Mouse (Mus musculus): ENCODE results near the gene Scamp1.

Gene Scamp1

DNA sequence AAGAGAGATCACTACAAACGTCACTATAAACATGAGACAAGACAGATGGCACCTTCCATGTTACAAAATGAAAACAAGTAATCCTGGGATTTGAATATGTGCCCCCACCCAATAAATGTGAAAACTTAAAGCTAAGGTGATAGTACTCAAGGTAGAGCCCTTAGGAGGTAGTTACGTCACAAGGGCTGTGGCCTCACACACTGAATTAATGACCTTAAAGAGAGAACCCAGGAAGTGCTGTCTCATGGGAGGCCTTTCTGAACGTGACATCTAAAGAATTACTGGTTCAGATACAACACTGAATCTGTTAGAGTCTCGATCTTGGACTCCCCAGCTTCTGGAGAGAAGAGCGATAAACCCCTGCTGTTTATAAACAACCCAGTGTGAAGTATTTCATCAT, 6.2 kb downstream of the Scamp1 start:
- DNase-seq (ENCODE audit: low spot score in 2 of 2): no peak

DNA sequence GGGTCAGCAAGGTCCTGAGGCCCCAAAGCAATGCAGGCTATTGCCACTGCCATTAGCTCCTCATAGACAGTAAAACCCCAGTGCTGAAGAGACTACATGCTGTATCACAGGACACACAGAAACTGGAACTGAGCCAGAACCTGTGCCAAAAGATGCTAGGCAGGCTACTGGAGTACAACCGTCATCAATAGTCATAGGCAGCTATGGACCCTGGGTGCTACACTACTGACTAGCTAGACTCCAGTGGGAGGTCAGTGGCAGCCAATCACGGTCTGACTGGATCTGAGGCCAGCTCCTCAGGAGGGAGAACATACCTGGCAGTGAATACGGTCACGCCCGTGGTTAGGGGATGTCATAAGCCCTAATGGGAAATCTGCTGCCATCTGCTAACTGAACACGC, 14.4 kb downstream of the Scamp1 start:
- DNase-seq (ENCODE audit: low spot score in 2 of 2): no peak

DNA sequence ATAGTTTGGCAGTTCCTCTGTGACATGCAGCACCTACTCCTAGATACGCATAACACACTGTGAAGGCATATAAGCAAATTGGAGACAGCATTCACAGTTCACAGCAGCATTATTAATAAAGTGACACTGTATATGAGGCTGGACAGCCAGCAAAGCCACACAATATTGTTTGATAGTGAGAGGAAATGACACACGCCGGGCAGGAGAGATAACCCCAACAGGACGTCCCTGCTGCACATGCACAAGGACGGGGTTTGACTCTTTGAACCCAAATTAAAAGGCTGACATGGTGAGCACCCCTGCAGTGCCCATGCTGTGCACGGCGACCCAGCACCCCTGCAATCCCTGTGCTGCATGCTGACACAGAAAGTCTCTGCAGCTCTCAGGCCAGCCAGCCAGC, 17.5 kb downstream of the Scamp1 start:
- DNase-seq (ENCODE audit: low spot score in 2 of 2): no peak

DNA sequence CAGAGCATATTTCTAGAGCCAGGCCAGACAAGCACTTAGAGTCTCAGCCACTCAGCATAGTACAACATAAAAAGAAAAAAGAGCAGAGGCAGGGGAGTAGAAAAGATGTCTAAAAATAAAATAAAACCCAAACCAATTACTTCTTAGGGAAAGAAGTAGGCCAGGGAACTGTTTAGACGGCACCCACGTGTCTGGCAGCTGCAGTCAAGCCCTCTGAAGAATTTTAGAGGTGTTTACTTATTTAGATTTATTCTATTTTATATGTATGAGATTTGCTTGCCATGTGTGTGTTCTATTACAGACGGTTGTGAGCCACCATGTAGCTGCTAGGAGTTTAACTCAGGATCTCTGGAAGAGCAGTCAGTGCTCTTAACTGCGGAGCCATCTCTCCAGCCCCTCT, 18.5 kb downstream of the Scamp1 start:
- DNase-seq (ENCODE audit: low spot score in 2 of 2): peak in 1 of 2 experiments; percentile 41

DNA sequence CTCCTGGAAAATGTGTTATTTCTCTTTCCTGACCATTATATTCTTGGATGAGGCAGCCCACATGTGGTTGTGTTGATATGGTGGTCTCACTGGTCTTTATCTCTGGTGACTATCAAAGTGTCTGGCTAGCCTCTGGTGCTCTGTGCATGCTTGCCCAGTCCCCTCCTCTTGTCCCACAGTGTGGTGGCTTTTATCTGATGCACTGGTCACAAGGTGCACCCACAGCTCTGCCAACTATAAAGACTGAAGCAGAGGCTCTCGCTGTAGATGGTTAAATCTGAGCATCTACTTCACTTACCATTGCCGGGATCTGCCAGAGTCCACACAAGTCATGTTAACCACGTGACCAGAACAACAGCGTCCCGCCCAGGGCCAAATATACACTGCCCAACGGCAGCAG, 19.1 kb downstream of the Scamp1 start:
- no peak for DNase-seq (ENCODE audit: low spot score in 2 of 2)

DNA sequence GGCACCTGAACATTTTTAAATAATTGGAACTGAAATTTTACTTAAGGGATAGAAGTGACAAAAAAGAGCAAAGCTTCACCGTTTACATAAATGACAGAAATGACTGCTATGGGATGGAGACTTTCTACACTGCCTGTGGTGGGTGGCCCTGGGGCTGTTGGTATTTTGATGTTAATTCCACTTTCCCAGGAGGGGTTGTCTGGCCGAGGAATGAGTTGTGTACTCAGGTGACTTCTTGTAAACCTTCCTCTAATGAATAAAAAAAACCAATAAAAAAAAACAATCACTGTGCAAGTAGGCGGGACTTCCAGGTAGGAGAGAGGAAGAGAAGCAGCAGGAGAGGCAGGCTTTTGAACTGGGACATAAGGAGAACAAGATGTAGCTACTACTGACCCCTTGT, 20.4 kb downstream of the Scamp1 start:
- DNase-seq (ENCODE audit: low spot score in 2 of 2): no peak

DNA sequence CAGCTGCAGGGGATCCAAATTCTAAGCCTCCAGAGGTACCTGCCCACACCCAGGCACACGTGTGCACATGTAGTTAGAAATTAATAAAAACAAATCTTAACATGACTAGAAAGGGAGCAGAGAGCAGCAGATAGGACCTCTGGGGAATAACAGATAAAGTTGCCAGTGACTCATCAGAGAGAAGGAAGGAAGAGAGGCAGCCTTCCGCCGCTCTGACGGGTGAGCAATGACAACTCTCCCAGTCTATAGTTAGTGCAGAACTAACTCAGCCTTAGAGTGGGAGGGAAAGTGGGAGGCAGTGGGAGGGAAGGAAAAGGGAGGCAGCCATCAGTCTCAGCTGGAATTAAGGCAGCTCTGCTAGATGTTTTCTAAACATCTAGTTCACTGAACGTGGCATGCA, 21.7 kb downstream of the Scamp1 start:
- peak in 1 of 2 experiments; percentile 51 for DNase-seq (ENCODE audit: low spot score in 2 of 2)

DNA sequence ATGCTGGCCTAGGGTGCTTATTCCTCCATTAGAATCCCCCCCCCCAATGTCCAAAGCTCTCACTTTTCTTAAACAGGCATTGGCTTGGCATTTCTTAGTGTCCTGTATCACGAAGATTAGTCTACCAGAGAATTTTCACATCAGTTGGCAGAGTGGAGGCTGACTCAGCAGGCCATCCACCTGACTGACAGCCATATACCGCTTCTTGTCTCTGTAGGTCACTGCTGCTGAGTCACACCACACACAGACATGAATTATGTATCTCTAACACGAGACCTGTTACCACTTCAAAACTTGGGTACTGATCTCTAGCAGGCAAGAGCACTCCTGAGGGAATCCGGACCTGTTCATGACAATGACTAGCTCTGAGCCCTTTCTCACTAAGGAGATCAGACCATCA, 23.1 kb downstream of the Scamp1 start:
- no peak for DNase-seq (ENCODE audit: low spot score in 2 of 2)

DNA sequence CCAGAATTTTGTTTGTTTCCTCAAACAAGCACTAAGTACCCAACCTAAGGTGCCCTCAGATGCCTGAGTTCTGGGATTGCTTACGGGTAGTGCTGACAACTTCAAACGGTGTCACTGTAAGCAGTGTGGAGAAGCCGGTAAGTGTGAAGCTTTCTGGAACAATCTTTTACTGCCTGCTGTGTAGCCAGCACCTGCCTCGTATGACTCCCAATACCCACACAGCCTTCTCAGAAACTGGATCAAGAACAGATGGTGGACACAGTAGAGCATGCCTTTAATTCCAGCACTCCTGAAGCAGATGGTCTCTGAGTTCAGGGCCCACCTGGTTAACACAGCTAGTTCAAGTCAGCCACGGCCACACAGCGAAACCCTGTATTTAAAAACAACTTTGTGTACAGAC, 24.0 kb downstream of the Scamp1 start:
- no peak for DNase-seq (ENCODE audit: low spot score in 2 of 2)

DNA sequence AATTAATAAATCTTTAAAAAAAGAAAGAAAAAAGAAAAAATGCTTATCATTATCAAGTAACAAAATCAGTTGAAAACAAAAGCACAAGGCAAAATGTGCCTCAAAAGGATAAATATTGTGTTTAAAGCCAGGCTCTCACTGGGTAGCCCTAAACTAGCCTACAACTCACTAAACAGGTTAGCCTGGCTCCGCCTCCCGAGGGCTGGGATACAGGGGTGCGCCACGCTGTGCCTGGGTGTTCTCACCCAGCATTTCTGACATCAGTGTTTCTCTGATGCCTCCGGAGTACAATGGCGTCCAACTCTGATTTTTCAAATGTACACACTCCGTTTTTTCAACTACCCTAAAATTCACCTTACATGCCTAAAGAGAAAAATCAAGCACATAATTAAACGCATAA, 24.7 kb downstream of the Scamp1 start:
- DNase-seq (ENCODE audit: low spot score in 2 of 2): no peak

DNA sequence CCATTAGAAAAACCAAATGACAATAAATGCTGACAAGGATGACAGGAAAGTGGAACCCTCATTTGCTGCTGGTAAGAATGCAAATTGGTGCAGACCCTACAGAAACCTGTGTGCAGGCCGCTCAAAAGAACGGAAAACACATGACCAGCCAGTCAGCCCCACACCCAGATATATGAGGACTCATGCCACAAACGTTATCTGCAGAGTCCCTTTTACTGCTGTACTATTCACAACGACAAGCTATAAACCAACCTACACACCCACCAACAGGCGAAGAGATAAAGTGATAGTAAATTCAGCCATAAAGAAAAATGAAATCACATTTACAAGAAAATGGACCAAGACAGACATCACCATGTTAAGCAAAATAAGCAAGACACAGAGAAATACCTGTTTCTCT, 26.4 kb downstream of the Scamp1 start:
- no peak for DNase-seq (ENCODE audit: low spot score in 2 of 2)

DNA sequence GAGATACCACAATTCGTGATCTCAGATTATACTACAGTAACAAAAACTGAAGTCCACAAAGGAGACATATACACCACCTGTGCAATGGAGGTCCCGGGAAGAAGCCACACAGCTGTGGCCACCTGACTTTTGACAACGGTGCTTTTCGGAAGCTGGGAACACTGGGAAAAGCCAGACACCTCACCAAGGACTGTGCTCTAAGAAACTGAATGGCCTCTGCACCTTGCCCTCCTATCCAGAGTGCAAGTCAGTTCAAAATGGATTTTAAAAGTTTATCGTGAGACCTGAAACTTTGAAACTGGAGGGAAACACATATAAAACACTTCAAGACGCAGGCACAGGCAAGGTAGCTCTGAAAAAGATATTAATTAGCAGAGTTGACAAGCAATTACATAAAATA, 27.1 kb downstream of the Scamp1 start:
- no peak for DNase-seq (ENCODE audit: low spot score in 2 of 2)

DNA sequence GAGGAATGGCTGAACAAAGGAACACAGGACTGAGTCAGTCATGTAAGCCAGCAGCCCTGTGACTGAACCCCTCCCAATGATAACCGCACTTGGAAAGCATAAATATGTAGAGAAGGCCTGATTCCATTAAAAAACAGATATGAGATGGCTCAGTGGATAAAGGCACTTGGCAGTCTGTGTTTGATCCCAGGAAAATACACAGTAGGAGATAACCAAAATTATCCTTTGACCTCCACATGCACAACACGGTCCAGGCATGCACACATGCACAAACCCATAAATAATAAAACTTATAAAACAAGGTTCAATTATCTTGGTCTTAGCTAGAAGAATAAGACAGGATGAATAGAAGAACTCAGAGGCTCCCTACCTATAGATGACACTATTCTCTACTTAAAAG, 27.9 kb downstream of the Scamp1 start:
- no peak for DNase-seq (ENCODE audit: low spot score in 2 of 2)

DNA sequence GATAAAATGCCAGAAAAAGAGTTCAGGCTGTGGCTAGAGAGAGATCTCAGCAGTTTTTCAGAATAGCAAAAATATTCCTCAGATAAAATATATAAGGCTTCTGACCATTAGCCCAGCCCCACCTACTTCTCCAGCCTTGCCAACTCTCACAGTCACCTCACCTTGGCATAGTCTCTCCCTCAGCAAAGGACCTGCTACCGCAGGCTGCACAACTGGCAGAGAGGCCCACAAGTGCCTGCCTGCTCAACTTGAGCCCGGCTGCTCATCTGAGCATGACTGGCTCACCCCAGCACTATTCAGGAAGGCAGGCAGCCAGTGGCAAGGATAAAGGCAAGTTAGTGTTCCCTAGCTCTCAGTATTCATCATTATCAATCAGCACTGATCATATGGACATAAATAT, 30.5 kb downstream of the Scamp1 start:
- no peak for DNase-seq (ENCODE audit: low spot score in 2 of 2)

DNA sequence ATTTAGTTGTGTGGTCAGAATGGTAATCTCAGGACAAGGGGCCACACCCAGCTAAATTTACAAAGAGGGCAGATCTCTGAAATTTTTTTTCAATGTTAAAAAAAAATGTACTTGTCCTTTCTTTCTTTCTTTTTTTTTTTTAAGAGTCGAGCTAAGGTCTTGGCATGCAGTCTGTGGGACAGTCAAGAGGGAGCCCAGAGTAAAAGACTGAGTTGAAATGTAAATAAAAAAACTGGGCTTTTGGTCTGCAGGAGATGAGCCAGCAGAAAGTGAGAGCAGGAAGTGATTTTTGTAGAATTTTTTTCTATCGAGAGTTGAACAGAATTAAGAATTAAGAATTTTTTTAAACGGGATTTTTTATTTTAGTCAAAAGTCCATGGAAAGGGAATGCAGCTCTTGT, 31.4 kb downstream of the Scamp1 start:
- no peak for DNase-seq (ENCODE audit: low spot score in 2 of 2)

DNA sequence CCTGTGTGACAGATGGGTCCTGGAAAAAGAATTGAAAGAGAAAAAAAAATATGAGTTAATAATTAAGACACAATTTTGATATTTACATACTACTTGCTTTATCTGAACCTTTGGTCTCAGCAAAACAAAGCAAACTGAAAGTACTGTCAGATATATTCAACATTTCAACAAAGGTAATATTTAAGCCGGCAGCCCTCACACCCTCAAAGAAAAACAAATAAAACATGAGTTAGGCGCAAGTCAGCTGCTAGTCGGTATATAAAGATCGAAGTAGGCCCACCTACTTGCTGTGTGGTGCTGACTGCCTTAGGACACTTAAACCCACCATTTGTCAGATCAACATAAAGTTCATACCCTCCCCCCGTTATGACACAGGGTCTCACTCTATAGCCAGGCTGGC, 32.6 kb downstream of the Scamp1 start:
- no peak for DNase-seq (ENCODE audit: low spot score in 2 of 2)

DNA sequence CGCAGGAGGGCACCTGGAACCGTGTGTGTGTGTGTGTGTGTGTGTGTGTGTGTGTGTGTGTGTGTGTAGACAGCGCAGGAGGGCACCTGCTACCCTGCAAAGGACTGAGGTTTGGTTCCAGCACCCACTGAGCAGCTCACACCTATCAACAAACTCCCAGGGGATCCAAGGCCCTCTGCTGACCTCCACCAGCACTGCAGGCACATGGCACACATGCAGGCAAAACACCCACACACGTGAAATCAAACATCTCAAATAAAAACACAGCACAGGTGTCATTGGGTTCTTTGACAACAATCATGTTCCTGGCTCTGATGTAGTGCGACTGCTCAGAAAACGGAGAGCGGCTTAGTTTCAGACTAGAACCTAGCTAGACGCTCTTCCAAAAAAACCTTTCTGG, 34.9 kb downstream of the Scamp1 start:
- DNase-seq (ENCODE audit: low spot score in 2 of 2): no peak

DNA sequence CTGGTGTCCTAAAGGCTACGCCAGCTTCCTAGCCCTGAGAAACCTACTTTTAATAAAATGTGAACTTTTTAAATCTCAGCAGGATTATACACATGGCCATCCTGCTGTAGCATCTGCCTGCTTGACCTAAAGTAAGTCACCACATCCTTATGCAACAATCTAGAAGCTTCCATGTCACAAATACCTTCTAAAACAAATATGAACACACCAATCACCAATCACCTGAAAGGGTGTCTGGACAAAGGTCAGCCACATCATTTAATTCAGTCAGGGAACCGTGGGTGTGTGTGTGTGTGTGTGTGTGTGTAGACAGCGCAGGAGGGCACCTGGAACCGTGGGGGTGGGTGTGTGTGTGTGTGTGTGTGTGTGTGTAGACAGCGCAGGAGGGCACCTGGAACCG, 35.5 kb downstream of the Scamp1 start:
- no peak for DNase-seq (ENCODE audit: low spot score in 2 of 2)

DNA sequence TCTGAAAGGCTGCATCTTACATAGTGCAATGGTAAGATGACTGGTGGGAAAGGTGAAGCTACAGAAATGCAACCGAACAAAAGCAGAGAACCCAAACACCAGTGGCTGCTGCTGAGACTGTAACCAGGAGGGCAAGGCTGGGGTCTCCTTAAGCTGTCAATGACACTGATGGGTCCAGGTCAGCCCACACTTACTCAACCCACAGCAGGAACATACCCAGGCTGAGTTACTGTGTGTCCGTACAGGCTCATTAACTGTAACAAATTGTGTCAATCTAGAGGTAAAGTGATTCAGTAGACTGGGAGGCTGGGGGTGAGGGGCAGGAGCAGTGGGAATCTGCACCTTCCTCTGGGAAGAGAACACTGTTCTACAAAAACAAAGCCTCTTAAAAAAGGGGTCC, 42.8 kb downstream of the Scamp1 start:
- DNase-seq (ENCODE audit: low spot score in 2 of 2): no peak

DNA sequence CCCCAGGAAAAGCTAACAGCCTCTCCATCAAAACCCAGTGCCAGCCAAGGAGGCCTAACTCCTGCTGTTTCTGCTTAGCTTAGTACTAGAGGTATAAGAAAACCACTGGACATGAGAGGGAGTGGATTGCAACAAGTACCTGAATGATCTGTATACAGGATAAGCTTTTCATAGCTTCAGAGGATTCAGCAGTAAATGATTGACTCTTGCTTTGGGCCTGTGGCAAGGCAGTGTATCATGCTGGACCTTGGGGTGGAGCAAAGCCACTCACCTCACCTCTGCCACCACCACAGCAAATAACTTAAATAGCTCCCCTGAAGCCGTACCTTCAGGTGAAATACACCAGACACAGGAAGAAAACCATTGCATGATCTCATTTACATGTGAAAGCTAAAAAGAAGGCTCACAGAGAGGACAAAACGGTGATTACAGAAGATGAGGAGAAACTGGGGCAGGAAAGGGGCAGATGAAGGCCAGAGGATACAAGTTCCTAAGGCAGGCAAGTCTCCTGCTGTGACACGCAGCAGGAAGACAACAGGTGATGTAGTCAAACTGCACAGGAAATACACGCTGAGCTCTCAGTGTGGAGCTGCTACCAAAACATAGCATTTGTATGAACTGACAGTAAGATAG, 43.6 kb downstream of the Scamp1 start:
- no peak for DNase-seq (ENCODE audit: low spot score in 2 of 2)

DNA sequence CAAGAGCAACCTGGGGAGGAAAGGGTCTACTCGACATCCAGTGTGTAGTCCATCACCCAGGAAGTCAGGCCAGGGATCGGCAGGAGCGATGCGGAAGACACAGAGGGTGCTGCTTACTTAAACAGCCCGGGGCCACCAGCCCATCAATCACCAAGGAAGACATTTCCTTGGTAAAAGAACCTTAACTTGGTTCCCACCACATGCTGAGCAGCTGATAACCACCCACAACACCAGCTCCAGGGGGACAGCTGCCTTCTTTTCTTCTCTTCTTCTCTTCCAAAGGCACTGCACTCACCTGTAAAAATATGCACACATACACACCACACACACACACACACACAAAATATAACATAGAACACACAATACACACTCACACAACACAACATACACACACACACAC, 44.8 kb downstream of the Scamp1 start:
- no peak for DNase-seq (ENCODE audit: low spot score in 2 of 2)

DNA sequence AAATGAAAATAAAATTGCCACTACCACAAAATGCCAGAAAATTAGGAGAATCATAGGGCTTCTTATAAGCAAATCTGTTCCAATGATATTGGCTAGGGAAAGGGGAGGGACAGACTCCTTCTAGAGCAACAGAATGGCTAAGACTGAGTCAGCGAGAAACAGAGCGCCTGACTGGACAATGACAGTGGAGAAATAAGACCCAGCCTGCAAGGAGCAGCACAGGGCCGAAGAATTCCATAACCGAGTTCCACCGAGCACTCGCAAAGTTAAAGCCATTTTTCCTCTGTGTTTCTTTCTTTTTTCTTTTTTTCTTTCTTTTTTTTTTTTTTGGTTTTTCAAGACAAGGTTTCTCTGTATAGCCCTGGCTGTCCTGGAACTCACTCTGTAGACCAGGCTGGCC, 45.5 kb downstream of the Scamp1 start:
- DNase-seq (ENCODE audit: low spot score in 2 of 2): no peak

DNA sequence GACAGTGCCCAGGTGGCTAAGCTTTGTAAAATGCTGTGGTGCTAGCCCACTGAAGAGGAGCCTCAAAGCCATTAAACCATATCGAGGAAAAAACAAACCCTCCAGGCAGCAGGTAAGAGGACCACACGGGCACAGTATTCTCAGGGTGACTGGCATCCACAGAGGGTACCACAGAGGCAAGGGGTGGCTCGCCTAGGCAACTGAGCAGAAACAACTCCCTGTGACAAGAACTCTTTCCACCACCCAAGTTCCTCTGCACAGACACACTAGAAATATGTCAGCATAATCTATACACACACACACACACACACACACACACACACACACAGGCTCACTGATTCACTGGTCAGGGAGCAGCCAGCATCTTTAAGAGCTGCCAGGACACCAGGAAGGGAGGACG, 46.2 kb downstream of the Scamp1 start:
- no peak for DNase-seq (ENCODE audit: low spot score in 2 of 2)

DNA sequence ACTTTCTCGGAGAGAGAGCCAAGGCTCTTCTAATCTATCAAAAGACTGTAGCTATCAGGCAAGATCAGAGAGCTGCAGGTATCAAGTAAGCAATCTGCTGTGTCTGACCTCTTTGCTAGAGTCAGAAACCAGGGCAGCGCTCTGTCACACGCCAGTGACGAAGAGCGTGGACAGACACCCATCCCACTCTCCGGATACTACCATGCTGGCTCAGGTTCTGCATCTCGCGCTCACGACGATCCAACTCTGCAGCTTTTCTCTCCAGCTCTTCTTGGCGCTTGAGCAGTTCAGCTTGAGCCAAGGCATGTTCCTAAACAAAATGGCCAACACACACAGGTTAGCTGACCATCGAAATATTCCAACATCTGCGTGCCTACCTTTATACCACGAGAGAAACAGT, 53.8 kb downstream of the Scamp1 start:
- DNase-seq (ENCODE audit: low spot score in 2 of 2): no peak
